Mouse (Mus musculus): ENCODE data around the gene Sdf2. TPM values are rescaled to one million over a fixed set of nuclear protein-coding genes. Genes with fewer than 3 reads are reported as not detected.
A peak's percentile ranks its signal among the peaks of the same experiment; 100 is the strongest.

The Sdf2 gene
- total RNA-seq (2015) (71.8 and 79.5 TPM in 2 replicates), total RNA-seq (2017) (36.0 and 38.3 TPM in 2 replicates)

GRCm38 (mm10) chr11:78245627-78246317, at the start of gene Sdf2, which contains the start of gene Supt6:
Sdf2 (plus strand) TSS chr11:78245746.
Supt6 (minus strand) TSS chr11:78245987.
- peak; percentile 92 for ATAC-seq (replicated peaks; ENCODE audit: poor library complexity)

- no peak for ATAC-seq (replicated peaks; ENCODE audit: poor library complexity)
These were observed 43.2 kb upstream of the Sdf2 start for GRCm38 (mm10) chr11:78202372-78202771.

GRCm38 (mm10) chr11:78204287-78204686, 41.3 kb upstream of the Sdf2 start:
- no peak for ATAC-seq (replicated peaks; ENCODE audit: poor library complexity)

- no peak for ATAC-seq (replicated peaks; ENCODE audit: poor library complexity)
These were observed 40.0 kb upstream of the Sdf2 start for GRCm38 (mm10) chr11:78205361-78206206.

GRCm38 (mm10) chr11:78207190-78207589, 38.4 kb upstream of the Sdf2 start:
- no peak for ATAC-seq (replicated peaks; ENCODE audit: poor library complexity)

- ATAC-seq (replicated peaks; ENCODE audit: poor library complexity) = no peak
These were observed 35.7 kb upstream of the Sdf2 start for GRCm38 (mm10) chr11:78209886-78210285.

- no peak for ATAC-seq (replicated peaks; ENCODE audit: poor library complexity)
These were observed 34.9 kb upstream of the Sdf2 start for GRCm38 (mm10) chr11:78210615-78211014.

- ATAC-seq (replicated peaks; ENCODE audit: poor library complexity) = no peak
These were observed 34.0 kb upstream of the Sdf2 start for GRCm38 (mm10) chr11:78211513-78211912.

GRCm38 (mm10) chr11:78213086-78213817, 32.3 kb upstream of the Sdf2 start:
- peak; percentile 86 for ATAC-seq (replicated peaks; ENCODE audit: poor library complexity)

- no peak for ATAC-seq (replicated peaks; ENCODE audit: poor library complexity)
These were observed 29.7 kb upstream of the Sdf2 start for GRCm38 (mm10) chr11:78215709-78216317.

- no peak for ATAC-seq (replicated peaks; ENCODE audit: poor library complexity)
These were observed 22.0 kb upstream of the Sdf2 start for GRCm38 (mm10) chr11:78223586-78223985.

- peak; percentile 61 for ATAC-seq (replicated peaks; ENCODE audit: poor library complexity)
These were observed 14.0 kb upstream of the Sdf2 start for GRCm38 (mm10) chr11:78231518-78231917.

GRCm38 (mm10) chr11:78240193-78240857, 5.2 kb upstream of the Sdf2 start:
- ATAC-seq (replicated peaks; ENCODE audit: poor library complexity) = no peak

- ATAC-seq (replicated peaks; ENCODE audit: poor library complexity) = peak; percentile 12; the same call in 1 of the 2 replicates
These were observed 302 bp upstream of the Sdf2 start for GRCm38 (mm10) chr11:78245261-78245626.

GRCm38 (mm10) chr11:78246318-78247011, 919 bp downstream of the Sdf2 start:
- no peak for ATAC-seq (replicated peaks; ENCODE audit: poor library complexity)

GRCm38 (mm10) chr11:78247012-78247348, 1.4 kb downstream of the Sdf2 start:
- ATAC-seq (replicated peaks; ENCODE audit: poor library complexity) = no peak

- ATAC-seq (replicated peaks; ENCODE audit: poor library complexity) = peak; percentile 29
These were observed 2.2 kb downstream of the Sdf2 start for GRCm38 (mm10) chr11:78247727-78248140.

- ATAC-seq (replicated peaks; ENCODE audit: poor library complexity) = no peak
These were observed 11.1 kb downstream of the Sdf2 start for GRCm38 (mm10) chr11:78256618-78257017.

GRCm38 (mm10) chr11:78260489-78261258, 15.1 kb downstream of the Sdf2 start:
- no peak for ATAC-seq (replicated peaks; ENCODE audit: poor library complexity)
